Comparison of ENCODE assay signal across 11 mouse cellular contexts in the genomic region with DNA sequence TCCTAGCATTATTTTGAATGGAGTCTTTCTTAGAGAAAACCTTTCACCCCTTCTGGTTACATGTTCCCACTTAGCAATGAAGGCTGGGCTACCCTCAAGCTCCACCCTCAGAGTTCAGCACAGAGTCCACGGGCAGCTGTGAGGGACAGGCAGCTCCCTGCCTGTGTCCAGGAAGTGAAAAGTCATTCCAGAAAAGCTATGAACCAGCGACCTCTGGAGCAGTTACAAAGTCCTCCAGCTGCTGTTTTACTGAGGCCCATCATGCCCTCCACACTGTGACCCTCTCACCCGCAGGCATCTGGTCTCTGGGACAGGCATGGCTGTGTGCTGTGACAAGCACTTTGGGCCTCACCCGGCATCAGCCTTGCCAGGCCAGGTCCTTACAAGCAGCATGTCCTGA. TPM values are rescaled to one million over a fixed set of nuclear protein-coding genes. Genes with fewer than 3 reads are reported as not detected.
DNase-seq lines count a peak whose midpoint lies in the region; ATAC-seq and TF ChIP-seq lines count a peak whose summit lies in the region.
"Had no signal": no experiment of that assay in that cellular context is flagged by ENCODE, and none has a peak within 500 bp of the region (broad histone marks: within the 10 kb centered on the region; RNA-seq: fewer than 3 reads in every experiment).

No protein-coding gene starts in this region.

- H3K27me3 ChIP-seq in heart, embryonic 15.5 days = 0 out of 2 replicates have a peak, but pooled peaks cover 3% of the 10 kb centered on the region
- peaks cover 23% of the 10 kb centered on the region for H3K27me3 ChIP-seq in lung, embryonic 14.5 days (ENCODE audit: insufficient read depth, low read length)
- H3K27me3 ChIP-seq in forebrain, embryonic 16.5 days (replicated peaks; ENCODE audit: control insufficient read depth, insufficient read depth, low read length) = peaks cover 36% of the 10 kb centered on the region
- peaks cover 69% of the 10 kb centered on the region for H3K27me3 ChIP-seq in forebrain, embryonic 12.5 days

- peak; percentile 48 for DNase-seq in heart, adult 8-10 months (ENCODE audit: low spot score)
- peak; percentile 84 for DNase-seq in kidney, postnatal 10 days
- peak; percentile 55 for DNase-seq in lung, embryonic 14.5 days
- DNase-seq: forebrain, postnatal 0 days; layer of hippocampus, adult 9-11 months; right cerebral cortex, postnatal 14 days had no signal

- H3K9me3 ChIP-seq in heart, embryonic 15.5 days (replicated peaks) = no peaks in the 10 kb centered on the region
- no peaks in the 10 kb centered on the region for H3K9me3 ChIP-seq in lung, embryonic 14.5 days (ENCODE audit: low read depth, low read length)
- H3K9me3 ChIP-seq in forebrain, embryonic 16.5 days (ENCODE audit: control insufficient read depth, low read length) = no peaks in the 10 kb centered on the region
- H3K9me3 ChIP-seq in forebrain, embryonic 12.5 days = no peaks in the 10 kb centered on the region

- H3K4me3 ChIP-seq in heart, embryonic 15.5 days = 0 out of 2 replicates have a peak overlapping the region, but pooled peaks have one; percentile 4
- H3K4me3 ChIP-seq in lung, embryonic 14.5 days (ENCODE audit: low read depth, low read length) = no peak overlapping the region
- no peak overlapping the region for H3K4me3 ChIP-seq in forebrain, embryonic 16.5 days (replicated peaks; ENCODE audit: low read length)
- no peak overlapping the region for H3K4me3 ChIP-seq in forebrain, embryonic 12.5 days (replicated peaks)

- peak overlapping the region; percentile 93 for H3K27ac ChIP-seq in heart, embryonic 15.5 days
- peak overlapping the region; percentile 16; the same call in 1 of the 2 replicates for H3K27ac ChIP-seq in lung, embryonic 14.5 days (ENCODE audit: low read depth)
- no peak overlapping the region for H3K27ac ChIP-seq in forebrain, embryonic 16.5 days (ENCODE audit: low read length)
- no peak overlapping the region for H3K27ac ChIP-seq in forebrain, embryonic 12.5 days

- H3K36me3 ChIP-seq in heart, embryonic 15.5 days = 0 out of 2 replicates have a peak, but pooled peaks cover 3% of the 10 kb centered on the region
- H3K36me3 ChIP-seq in lung, embryonic 14.5 days (ENCODE audit: insufficient read depth) = no peaks in the 10 kb centered on the region
- no peaks in the 10 kb centered on the region for H3K36me3 ChIP-seq in forebrain, embryonic 16.5 days (ENCODE audit: control insufficient read depth, insufficient read depth)
- no peaks in the 10 kb centered on the region for H3K36me3 ChIP-seq in forebrain, embryonic 12.5 days (replicated peaks)

- ATAC-seq in heart, embryonic 15.5 days (replicated peaks; ENCODE audit: insufficient number of reproducible peaks, insufficient read depth, low FRiP score, low read depth) = no peak; the same call in 1 of the 2 replicates
- peak; percentile 8; the same call in 1 of the 2 replicates for ATAC-seq in lung, embryonic 14.5 days (ENCODE audit: insufficient read depth)
- no peak for ATAC-seq in erythroid progenitor cell, adult 5-6 weeks (replicated peaks; ENCODE audit: low FRiP score, poor library complexity, severe bottlenecking)
- no peak for ATAC-seq in frontal cortex, adult (ENCODE audit: low TSS enrichment)
- ATAC-seq in forebrain, embryonic 16.5 days = no peak
- no peak for ATAC-seq in forebrain, embryonic 12.5 days (ENCODE audit: low FRiP score)
- ATAC-seq: forebrain, postnatal 0 days had no signal

- no peak for TF ChIP-seq CTCF in lung, embryonic 14.5 days (IDR thresholded peaks at IDR 0.05; ENCODE audit: low read depth)

- WGBS in heart, embryonic 15.5 days = 18% methylated on average over 4 of the region's 4 CpGs
- 18% methylated on average over 4 of the region's 4 CpGs for WGBS in lung, embryonic 14.5 days
- WGBS in forebrain, embryonic 16.5 days = 44% methylated on average over 4 of the region's 4 CpGs
- WGBS in forebrain, embryonic 12.5 days = 48% methylated on average over 4 of the region's 4 CpGs

- H3K9ac ChIP-seq in heart, embryonic 15.5 days = peak overlapping the region; percentile 36
- no peak overlapping the region for H3K9ac ChIP-seq in lung, embryonic 14.5 days
- H3K9ac ChIP-seq in forebrain, embryonic 16.5 days (replicated peaks; ENCODE audit: low read depth, low read length) = no peak overlapping the region
- H3K9ac ChIP-seq in forebrain, embryonic 12.5 days = no peak overlapping the region
- H3K9ac ChIP-seq: forebrain, postnatal 0 days had no signal

- H3K4me1 ChIP-seq in heart, embryonic 15.5 days (replicated peaks) = peaks cover 57% of the 10 kb centered on the region
- peaks cover 14% of the 10 kb centered on the region; the same call in 1 of the 2 replicates for H3K4me1 ChIP-seq in lung, embryonic 14.5 days (ENCODE audit: insufficient read depth)
- H3K4me1 ChIP-seq in forebrain, embryonic 16.5 days (replicated peaks; ENCODE audit: control insufficient read depth, insufficient read depth, low read length) = peaks cover 13% of the 10 kb centered on the region
- peaks cover 21% of the 10 kb centered on the region for H3K4me1 ChIP-seq in forebrain, embryonic 12.5 days

- H3K4me2 ChIP-seq in heart, embryonic 15.5 days = peak overlapping the region; percentile 92
- H3K4me2 ChIP-seq in lung, embryonic 14.5 days = no peak overlapping the region
- no peak overlapping the region for H3K4me2 ChIP-seq in forebrain, embryonic 16.5 days (ENCODE audit: low read length)
- no peak overlapping the region for H3K4me2 ChIP-seq in forebrain, embryonic 12.5 days

RNA-seq across cellular contexts. Expression of a gene that starts 5.4 kb away (rescaled TPM):
- total RNA-seq in heart, adult 8-10 months (2022) = 10 to 100 TPM; 21.9 to 36.4 (median 28.1) TPM
- 36.1 and 37.2 TPM in 2 replicates for polyA plus RNA-seq in heart, embryonic 15.5 days (2015; fragmentation: Nextera tagmentation; extraction: Ambion mirVana)
- polyA plus RNA-seq in lung, embryonic 14.5 days (2014; fragmentation: Nextera tagmentation; extraction: Ambion mirVana) = 12.8 and 12.9 TPM in 2 replicates
- 2.9 TPM in 1 of 2 replicates, not detected in the other for total RNA-seq in erythroid progenitor cell, adult 5-6 weeks (2015; ENCODE audit: low replicate concordance)
- total RNA-seq in erythroid progenitor cell, adult 5-6 weeks (2017; ENCODE audit: low replicate concordance) = 2.8 and 3.6 TPM in 2 replicates
- 0.63 and 0.77 TPM in 2 replicates for polyA plus RNA-seq in forebrain, embryonic 16.5 days (2015; fragmentation: Nextera tagmentation; extraction: Ambion mirVana)
- polyA plus RNA-seq in forebrain, embryonic 12.5 days (2016; fragmentation: Nextera tagmentation; extraction: Ambion mirVana) = 0.36 and 0.74 TPM in 2 replicates

RNA-seq across cellular contexts. Expression of a gene that starts 24.2 kb away (rescaled TPM):
- total RNA-seq in heart, adult 8-10 months (2022) = 10 to 100 TPM; 30.7 to 35.3 (median 32.1) TPM
- 70.0 and 94.5 TPM in 2 replicates for polyA plus RNA-seq in heart, embryonic 15.5 days (2015; fragmentation: Nextera tagmentation; extraction: Ambion mirVana)
- polyA plus RNA-seq in lung, embryonic 14.5 days (2014; fragmentation: Nextera tagmentation; extraction: Ambion mirVana) = 119 and 131 TPM in 2 replicates
- 20.2 and 42.8 TPM in 2 replicates for total RNA-seq in erythroid progenitor cell, adult 5-6 weeks (2015; ENCODE audit: low replicate concordance)
- 12.9 and 24.0 TPM in 2 replicates for total RNA-seq in erythroid progenitor cell, adult 5-6 weeks (2017; ENCODE audit: low replicate concordance)
- 148 and 168 TPM in 2 replicates for polyA plus RNA-seq in forebrain, embryonic 16.5 days (2015; fragmentation: Nextera tagmentation; extraction: Ambion mirVana)
- 119 and 127 TPM in 2 replicates for polyA plus RNA-seq in forebrain, embryonic 12.5 days (2016; fragmentation: Nextera tagmentation; extraction: Ambion mirVana)

Comparison
In these comparisons a context has a peak if more than half of its experiments do, and no peak if none do; other contexts are left out.
1. H3K27ac ChIP-seq: peak in heart, embryonic 15.5 days (single experiment) and lung, embryonic 14.5 days (single experiment); none in forebrain, embryonic 16.5 days (single experiment) and forebrain, embryonic 12.5 days (single experiment).
2. Peak in every context shown above with its lines, with median percentiles within 50 percentile points of each other: DNase-seq.